Mouse (Mus musculus): ENCODE data around the gene Fam129b.

- TF ChIP-seq CTCF (IDR thresholded peaks at IDR 0.05; ENCODE audit: low read depth) (no peak), EP300 (IDR thresholded peaks at IDR 0.05; ENCODE audit: low read depth) (no peak)
Observed at GRCm38 (mm10) chr2:32874951-32875674, 801 bp upstream of the Fam129b start.

Measured in liver, postnatal 0 days (tissue).